Mouse (Mus musculus): ENCODE results near the gene Mlip.

DNA sequence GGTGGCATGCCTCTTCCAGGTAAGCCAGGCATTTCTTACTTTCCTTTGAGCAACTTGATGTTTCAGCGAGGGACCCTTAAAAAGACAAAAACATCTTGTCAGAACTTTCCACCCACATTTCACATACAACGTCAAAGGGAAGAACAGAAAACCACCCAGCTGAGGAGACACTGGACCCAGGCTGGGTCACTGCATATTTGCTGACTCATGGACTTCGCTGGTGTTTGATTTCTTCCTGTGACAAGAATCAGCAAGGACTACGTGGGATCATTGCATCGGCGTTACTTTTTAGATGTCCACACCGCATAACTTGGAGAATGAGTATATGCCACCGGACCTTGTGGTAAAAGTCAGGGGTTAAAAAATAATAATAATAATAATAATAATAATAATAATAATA lies 36.2 kb upstream of the Mlip start:
- TF ChIP-seq CTCF (IDR thresholded peaks at IDR 0.05; ENCODE audit: control insufficient read depth, insufficient read depth, low read length) (no peak), POLR2A (IDR thresholded peaks at IDR 0.05; ENCODE audit: borderline replicate concordance, control insufficient read depth, low read depth, low read length) (no peak)
